Comparison of ENCODE assay signal across 27 mouse cellular contexts in genomic region chr2:6718864-6719263, GRCm38 (mm10).
A peak's percentile ranks its signal among the peaks of the same experiment; 100 is the strongest.
DNase-seq lines count a peak whose midpoint lies in the region; ATAC-seq and TF ChIP-seq lines count a peak whose summit lies in the region.
"Had no signal": no experiment of that assay in that cellular context is flagged by ENCODE, and none has a peak within 500 bp of the region (broad histone marks: within the 10 kb centered on the region; RNA-seq: fewer than 3 reads in every experiment).

No protein-coding gene starts in this region.

- no peak overlapping the region for H3K27ac ChIP-seq in heart, embryonic 16.5 days (ENCODE audit: low read length)
- no peak overlapping the region for H3K27ac ChIP-seq in heart, embryonic 10.5 days
- no peak overlapping the region for H3K27ac ChIP-seq in liver, postnatal 0 days (ENCODE audit: low read depth)
- H3K27ac ChIP-seq: embryonic facial prominence, embryonic 15.5 days; forebrain, embryonic 15.5 days; heart, embryonic 13.5 days; hindbrain, embryonic 14.5 days; kidney, postnatal 0 days; neural tube, embryonic 13.5 days had no signal

- H3K4me3 ChIP-seq in heart, embryonic 16.5 days (ENCODE audit: low read length): no peak overlapping the region
- no peak overlapping the region for H3K4me3 ChIP-seq in heart, embryonic 10.5 days
- peak overlapping the region; percentile 11 for H3K4me3 ChIP-seq in liver, postnatal 0 days (ENCODE audit: low read depth, low read length)
- H3K4me3 ChIP-seq: embryonic facial prominence, embryonic 15.5 days; forebrain, embryonic 15.5 days; heart, embryonic 13.5 days; neural tube, embryonic 13.5 days had no signal

- no peaks in the 10 kb centered on the region for H3K27me3 ChIP-seq in heart, embryonic 16.5 days (ENCODE audit: control insufficient read depth, insufficient read depth, low read length)
- no peaks in the 10 kb centered on the region for H3K27me3 ChIP-seq in heart, embryonic 10.5 days (ENCODE audit: insufficient read depth, poor library complexity, severe bottlenecking)
- no peaks in the 10 kb centered on the region for H3K27me3 ChIP-seq in liver, postnatal 0 days (ENCODE audit: insufficient read depth, low read length)
- H3K27me3 ChIP-seq: embryonic facial prominence, embryonic 15.5 days; forebrain, embryonic 15.5 days; heart, embryonic 13.5 days; neural tube, embryonic 13.5 days had no signal

- TF ChIP-seq EP300 in liver, postnatal 0 days (IDR thresholded peaks at IDR 0.05; ENCODE audit: low read depth): no peak

- TF ChIP-seq CTCF in liver, postnatal 0 days (IDR thresholded peaks at IDR 0.05; ENCODE audit: low read depth): no peak

- H3K9me3 ChIP-seq in heart, embryonic 16.5 days (replicated peaks; ENCODE audit: control insufficient read depth, low read length): no peaks in the 10 kb centered on the region
- no peaks in the 10 kb centered on the region for H3K9me3 ChIP-seq in heart, embryonic 10.5 days
- no peaks in the 10 kb centered on the region for H3K9me3 ChIP-seq in liver, postnatal 0 days (ENCODE audit: low read length)
- H3K9me3 ChIP-seq: embryonic facial prominence, embryonic 15.5 days; forebrain, embryonic 15.5 days; heart, embryonic 13.5 days; neural tube, embryonic 13.5 days had no signal

- intact Hi-C loops in left cerebral cortex, postnatal 25 days (cut with DNase I): no loop called here

- H3K9ac ChIP-seq in heart, embryonic 16.5 days (ENCODE audit: low read length): no peak overlapping the region
- H3K9ac ChIP-seq in liver, postnatal 0 days (replicated peaks): no peak overlapping the region
- H3K9ac ChIP-seq: embryonic facial prominence, embryonic 15.5 days; forebrain, embryonic 15.5 days; heart, embryonic 13.5 days; hindbrain, embryonic 14.5 days; neural tube, embryonic 13.5 days had no signal

- H3K4me2 ChIP-seq in heart, embryonic 16.5 days (ENCODE audit: low read depth, low read length): peak overlapping the region; percentile 23; the same call in 1 of the 2 replicates
- peak overlapping the region; percentile 79 for H3K4me2 ChIP-seq in liver, postnatal 0 days (ENCODE audit: low read depth, low read length)
- H3K4me2 ChIP-seq: embryonic facial prominence, embryonic 15.5 days; forebrain, embryonic 15.5 days; heart, embryonic 13.5 days; hindbrain, embryonic 14.5 days had no signal

- DNase-seq in heart, embryonic 10.5 days (ENCODE audit: low spot score): no peak
- DNase-seq in A20 (ENCODE audit: low read depth, low spot score): peak; percentile 72
- DNase-seq in induced T-regulatory cell, adult 2 months (ENCODE audit: low read depth): peak; percentile 67
- DNase-seq in liver, postnatal 0 days: no peak
- no peak for DNase-seq in left cerebral cortex, postnatal 25 days (ENCODE audit: low spot score in 2 of 2)
- DNase-seq in gastrocnemius, postnatal 10 days: no peak
- DNase-seq in lung, postnatal 36 days: no peak
- DNase-seq: adrenal gland, adult 2 months; cerebellum, adult 9-10 months; gastrocnemius, postnatal 25 days; heart, adult 18-20 months; heart, postnatal 36 days; kidney, adult 2 months; lung, adult 18-20 months; lung, postnatal 10 days; midbrain, embryonic 14.5 days; retina, postnatal 1 day; right cerebral cortex, postnatal 25 days; thymus, adult 18-20 months; thymus, postnatal 4 days had no signal

- no peaks in the 10 kb centered on the region for H3K36me3 ChIP-seq in heart, embryonic 16.5 days (ENCODE audit: control insufficient read depth, insufficient read depth)
- no peaks in the 10 kb centered on the region for H3K36me3 ChIP-seq in heart, embryonic 10.5 days
- H3K36me3 ChIP-seq in liver, postnatal 0 days (replicated peaks; ENCODE audit: insufficient read depth, low read length): no peaks in the 10 kb centered on the region
- H3K36me3 ChIP-seq: embryonic facial prominence, embryonic 15.5 days; heart, embryonic 13.5 days had no signal

- no peak for ATAC-seq in heart, embryonic 16.5 days (replicated peaks; ENCODE audit: extremely low read depth, insufficient read depth, low FRiP score)
- no peak for ATAC-seq in liver, postnatal 0 days
- ATAC-seq: forebrain, embryonic 15.5 days had no signal

- peaks cover 23% of the 10 kb centered on the region for H3K4me1 ChIP-seq in heart, embryonic 16.5 days (ENCODE audit: control insufficient read depth, insufficient read depth, low read length)
- peaks cover 23% of the 10 kb centered on the region for H3K4me1 ChIP-seq in heart, embryonic 10.5 days
- H3K4me1 ChIP-seq in liver, postnatal 0 days (ENCODE audit: insufficient read depth): peaks cover 11% of the 10 kb centered on the region

Comparison
In these comparisons a context has a peak if more than half of its experiments do, and no peak if none do; other contexts are left out.
1. DNase-seq: peak in A20 (single experiment) and induced T-regulatory cell, adult 2 months (single experiment); none in heart, embryonic 10.5 days (single experiment), liver, postnatal 0 days (single experiment), left cerebral cortex, postnatal 25 days (0 of 2), gastrocnemius, postnatal 10 days (single experiment) and lung, postnatal 36 days (single experiment).